Mouse (Mus musculus) hindlimb bud, embryonic 11.5 days (tissue): ENCODE data around the gene Shc3.
A peak's percentile ranks its signal among the peaks of the same experiment; 100 is the strongest.

ENCODE experiments used
- DNase-seq: peaks from one replicate; pipeline ENCODE4 v3.0.0-alpha.2; 2012; ENCODE audit warnings: low read depth, low spot score; ENCODE audit errors: extremely low spot score

The Shc3 gene

DNA sequence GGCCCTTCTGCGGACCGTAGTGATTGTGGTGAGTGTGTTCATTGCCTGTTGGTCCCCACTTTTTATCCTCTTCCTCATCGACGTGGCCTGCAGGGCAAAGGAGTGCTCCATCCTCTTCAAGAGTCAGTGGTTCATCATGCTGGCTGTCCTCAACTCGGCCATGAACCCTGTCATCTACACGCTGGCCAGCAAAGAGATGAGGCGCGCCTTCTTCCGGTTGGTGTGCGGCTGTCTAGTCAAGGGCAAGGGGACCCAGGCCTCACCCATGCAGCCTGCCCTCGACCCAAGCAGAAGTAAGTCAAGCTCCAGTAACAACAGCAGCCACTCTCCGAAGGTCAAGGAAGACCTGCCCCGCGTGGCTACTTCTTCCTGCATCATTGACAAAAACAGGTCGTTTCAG is 149.7 kb downstream of the Shc3 start:
- no peak for DNase-seq

DNA sequence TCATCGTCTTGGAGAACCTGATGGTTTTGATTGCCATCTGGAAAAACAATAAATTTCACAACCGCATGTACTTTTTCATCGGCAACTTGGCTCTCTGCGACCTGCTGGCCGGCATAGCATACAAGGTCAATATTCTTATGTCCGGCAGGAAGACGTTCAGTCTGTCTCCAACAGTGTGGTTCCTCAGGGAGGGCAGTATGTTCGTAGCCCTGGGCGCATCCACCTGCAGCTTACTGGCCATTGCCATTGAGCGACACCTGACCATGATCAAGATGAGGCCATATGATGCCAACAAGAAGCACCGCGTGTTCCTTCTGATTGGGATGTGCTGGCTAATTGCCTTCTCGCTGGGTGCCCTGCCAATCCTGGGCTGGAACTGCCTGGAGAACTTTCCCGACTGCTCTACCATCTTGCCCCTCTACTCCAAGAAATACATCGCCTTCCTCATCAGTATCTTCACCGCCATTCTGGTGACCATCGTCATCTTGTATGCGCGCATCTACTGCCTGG is 150.2 kb downstream of the Shc3 start:
- DNase-seq: no peak

DNA sequence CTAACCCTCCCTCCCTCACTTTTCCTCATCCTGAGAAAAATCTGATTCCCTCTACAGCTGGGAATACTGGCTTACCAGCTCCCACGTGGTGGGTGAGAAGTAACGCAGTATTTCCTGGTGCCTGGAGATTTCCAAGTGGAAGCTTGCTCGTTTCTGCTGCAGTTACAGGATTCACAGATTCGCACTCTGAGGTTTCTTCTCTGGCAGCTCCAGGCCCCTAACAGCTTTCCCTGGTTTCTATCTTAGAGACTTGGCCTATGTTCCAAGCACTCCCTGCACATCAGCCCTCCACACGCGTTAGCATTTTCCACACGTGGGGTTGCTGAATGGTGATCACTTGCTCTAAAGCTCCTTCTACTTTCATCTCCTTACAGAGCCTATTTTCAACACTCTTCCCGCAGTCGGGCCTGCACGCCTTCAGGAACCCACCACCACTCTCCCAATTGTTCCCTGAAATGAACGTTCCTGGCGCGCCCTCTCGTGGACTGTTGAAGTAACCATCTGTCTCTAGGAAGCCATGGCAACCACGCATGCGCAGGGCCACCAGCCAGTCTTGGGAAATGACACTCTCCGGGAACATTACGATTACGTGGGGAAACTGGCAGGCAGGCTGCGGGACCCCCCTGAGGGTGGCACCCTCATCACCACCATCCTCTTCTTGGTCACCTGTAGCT is 150.8 kb downstream of the Shc3 start:
- peak; percentile 88 for DNase-seq

DNA sequence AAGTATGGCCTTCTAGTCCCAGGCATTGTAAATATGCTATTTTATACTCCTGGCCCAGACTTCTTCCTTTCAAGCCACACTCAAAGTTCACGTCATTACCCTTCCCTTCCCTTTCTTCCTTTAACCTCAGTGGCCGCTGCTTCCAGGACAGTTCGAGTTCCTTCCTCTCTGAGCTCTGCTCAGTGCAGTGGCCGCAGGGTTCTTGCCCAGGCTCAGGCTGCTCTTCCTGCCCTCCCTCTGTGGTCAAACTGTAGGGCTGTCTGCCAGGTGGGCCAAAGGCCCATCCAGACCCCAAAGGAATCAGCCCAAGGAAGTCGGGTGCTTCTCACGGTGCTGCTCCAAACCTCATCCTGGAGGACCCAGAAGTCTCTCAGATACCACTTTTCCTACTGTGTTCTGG is 151.4 kb downstream of the Shc3 start:
- DNase-seq: no peak

DNA sequence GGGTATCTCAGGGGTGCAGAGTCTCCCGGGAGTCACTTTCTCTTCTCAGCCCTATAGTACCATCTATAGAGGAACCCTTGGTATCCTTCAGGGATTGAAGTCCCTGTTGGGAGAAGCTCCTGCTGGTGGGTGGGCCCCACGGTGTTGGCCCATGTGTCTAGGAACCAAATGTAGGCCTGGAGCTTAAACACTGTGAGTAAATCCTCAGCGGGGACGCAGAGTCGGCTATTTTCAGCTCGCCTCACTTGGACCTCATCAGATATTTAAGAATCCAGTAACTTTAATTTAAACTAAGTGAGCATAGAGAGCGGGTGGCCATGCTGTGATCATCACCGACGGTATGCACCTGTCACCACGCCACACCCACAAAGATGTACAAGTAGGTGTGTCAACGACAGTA is 152.5 kb downstream of the Shc3 start:
- no peak for DNase-seq

DNA sequence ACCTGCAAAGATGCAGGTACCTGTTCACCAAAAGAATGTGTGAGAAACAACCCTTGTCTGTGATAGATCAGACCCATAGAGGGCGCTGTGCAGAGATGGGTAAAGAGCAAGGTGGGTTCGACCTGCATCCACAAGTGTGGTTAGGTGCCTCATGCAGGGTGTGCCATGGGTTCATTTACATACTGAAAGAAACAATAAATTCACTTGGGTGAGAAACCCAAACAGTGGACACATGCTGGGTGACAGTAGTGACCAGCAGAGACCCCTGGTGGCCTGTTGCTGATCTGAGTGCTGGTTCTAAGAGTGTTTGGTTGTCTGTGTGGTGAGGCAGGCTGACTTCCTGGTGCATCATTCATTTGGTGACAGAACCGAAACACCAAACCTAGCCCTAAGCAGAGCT is 155.8 kb downstream of the Shc3 start:
- DNase-seq: no peak

DNA sequence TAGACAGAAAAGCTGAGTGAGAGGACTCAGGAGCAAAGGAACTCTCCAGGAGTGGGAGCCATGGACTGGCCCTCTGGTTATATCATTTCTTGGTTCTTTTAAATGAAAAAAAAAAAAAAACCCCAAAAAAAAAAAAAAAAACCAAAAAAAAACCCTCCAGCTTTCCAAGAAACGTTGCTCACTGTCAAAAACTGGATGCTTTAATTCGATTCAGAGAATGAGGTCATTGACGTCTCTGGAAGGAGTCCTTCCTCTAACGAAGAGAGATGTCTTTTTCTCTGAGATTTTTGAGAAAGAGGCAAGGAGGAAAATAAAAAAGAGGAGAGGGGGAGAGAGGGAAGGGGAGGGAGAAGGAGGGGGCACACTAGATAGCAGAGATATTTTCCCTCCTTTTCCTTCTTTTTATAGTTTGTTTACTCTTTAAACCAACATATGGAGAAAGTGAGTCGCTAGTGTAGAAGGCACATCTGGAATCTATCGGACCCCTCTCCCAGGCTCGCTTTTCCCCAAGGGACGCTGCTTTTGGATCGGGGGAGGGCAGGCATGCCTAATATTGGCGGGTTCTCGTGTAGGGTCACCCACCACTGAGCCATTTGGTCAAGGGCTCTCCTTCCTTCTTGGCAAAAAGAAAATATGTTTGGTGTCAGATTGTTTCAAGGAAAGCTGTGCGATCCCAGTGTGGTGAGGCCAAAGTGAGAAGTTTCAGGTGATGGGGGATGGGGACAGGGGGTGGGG is 157.4 kb downstream of the Shc3 start:
- no peak for DNase-seq

DNA sequence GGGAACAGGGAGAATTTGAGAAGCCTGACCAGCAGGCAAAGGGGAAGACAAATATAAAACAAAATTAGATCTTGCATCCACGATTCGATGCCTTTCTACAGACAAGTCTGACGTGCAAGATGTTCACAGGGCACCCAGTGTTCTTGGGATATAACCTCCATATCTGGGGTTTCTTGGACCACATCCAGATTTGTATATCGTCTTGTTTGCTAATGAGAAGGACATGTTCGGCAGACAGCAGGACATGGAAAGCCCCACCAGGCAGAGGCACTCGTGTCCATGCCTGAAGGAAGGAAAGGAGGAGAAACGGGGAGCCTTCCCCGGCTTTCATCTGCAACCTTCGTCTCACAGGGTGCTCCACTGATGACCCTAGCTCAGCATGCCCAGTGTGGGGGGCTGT is 158.0 kb downstream of the Shc3 start:
- no peak for DNase-seq

DNA sequence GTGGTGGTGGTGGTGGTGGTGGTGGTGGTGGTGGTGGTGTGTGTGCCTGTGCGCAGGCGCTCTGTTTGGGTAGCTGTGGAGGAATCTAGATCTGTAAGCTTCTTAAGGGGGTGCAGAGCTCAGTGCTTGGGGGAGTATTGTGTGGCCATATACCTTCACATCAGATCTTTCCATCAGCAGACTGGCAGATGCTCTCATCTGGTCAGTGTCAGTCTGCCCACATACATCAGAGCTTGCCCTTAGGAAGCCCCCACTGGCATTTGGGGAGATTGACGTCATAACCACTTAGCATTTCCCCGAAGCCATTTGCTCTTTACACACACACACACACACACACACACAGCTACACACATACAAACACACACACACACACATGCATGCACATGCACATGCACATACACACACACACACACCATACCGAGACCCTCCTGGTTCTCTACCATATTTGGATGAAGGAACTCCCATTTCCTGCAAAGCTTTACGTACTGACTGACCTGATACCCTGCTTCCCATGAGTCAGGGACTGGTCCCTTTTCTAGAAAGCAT is 159.2 kb downstream of the Shc3 start:
- no peak for DNase-seq

DNA sequence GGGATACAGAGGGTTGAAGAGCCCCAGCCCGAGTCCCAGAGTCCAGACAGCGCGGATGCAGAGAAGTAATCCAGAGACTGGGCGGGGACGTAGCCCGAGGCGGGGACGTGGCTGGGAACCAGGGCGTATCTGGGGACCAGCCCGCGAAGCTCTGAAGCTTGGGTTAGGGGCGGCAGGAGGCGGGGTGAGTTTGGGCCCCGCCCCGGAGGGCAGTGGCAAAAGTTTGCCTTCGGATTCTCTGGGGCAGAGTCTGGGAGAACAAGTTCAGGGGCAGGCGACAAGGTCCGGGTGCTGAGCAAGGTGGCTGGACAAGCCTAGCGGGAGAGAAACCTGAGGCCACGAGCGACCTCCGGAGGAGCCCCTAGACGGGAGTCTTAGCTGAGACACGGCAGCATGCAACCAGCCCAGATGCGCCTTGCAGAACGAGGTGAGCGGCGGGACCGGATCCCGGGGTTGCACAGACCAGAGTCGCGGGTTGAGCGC is 160.7 kb downstream of the Shc3 start, which contains the start of gene S1pr3:
Gene S1pr3 (plus strand): TSS at position 121 of the 483 bp plus-strand sequence.
- DNase-seq: no peak

DNA sequence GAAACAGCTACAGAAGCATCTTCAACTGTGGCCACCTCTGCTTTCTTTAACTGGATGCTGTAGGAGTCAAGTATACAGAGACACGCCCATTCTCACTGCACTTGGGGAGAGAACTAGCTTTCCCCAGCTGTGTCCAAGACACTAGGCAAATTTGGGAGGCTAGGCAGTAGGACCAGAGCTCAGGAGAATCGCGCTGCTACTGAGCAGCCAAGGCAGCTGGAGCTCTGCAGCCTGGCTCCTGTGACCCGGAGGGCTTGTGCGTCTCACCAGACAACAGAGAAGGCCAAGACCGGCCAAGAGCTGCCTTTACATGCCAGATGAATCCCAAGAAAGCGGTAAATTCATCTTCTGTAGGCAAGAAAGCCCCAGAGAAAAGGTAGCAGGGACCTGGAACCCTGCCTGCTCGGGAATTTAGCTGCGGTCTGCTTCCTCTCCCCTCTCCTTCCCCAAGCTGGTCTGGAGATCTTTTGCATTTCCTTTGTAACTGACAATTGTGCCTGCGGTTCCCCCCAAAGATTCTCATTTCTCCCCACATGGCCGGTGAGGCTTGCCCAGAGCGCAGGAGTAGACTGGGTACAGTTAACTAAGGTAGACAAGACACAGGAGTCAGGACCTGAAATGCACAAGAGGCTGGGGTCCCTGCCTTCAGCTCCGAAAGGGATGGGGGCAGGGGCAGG is 161.5 kb downstream of the Shc3 start:
- DNase-seq: no peak

DNA sequence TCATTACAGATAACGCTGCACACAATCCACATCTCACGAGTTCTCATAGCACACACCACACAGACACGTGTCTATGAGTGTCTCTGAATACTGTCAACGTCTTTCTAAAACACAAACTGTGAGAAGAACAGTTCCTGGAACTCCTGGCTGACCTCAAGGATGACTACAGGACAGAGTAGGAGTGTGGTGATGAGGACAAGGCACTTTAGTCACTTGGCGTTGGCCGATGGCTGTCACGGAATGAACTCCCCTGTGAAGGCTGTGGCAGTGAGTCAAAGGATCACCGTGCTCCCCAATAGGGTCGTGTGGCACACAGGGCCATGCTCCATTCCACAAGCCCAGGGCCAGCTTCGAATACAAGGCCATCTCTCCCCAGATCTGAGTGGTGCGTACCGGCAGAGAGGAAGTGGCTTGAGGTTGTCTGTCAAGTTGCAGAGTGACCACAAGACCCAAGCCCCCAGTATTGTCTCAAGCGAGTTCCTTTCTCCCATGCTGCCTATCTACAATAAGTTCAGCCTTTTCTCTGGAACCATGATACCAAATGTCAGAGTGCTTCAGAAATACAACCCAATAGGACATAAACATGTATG is 163.4 kb downstream of the Shc3 start:
- DNase-seq: no peak

DNA sequence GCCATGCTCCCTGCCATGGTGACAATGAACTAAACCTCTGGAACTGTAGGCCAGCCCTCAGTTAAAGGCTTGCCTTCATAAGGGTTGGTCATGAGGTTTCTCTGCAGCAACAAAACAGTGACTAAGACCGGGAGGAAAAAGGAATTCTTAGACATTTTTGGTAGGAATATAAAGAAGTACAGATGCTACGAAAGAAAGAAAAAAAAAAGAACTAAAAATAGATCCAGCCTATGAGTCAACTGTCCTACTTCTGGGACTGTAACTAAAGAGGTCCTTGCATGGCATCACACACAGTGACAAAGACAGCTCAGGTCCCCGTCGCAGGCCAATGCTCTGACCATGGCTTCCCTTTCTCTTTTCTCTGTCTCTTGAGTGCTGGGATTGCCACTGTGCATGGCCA is 164.7 kb downstream of the Shc3 start:
- no peak for DNase-seq

DNA sequence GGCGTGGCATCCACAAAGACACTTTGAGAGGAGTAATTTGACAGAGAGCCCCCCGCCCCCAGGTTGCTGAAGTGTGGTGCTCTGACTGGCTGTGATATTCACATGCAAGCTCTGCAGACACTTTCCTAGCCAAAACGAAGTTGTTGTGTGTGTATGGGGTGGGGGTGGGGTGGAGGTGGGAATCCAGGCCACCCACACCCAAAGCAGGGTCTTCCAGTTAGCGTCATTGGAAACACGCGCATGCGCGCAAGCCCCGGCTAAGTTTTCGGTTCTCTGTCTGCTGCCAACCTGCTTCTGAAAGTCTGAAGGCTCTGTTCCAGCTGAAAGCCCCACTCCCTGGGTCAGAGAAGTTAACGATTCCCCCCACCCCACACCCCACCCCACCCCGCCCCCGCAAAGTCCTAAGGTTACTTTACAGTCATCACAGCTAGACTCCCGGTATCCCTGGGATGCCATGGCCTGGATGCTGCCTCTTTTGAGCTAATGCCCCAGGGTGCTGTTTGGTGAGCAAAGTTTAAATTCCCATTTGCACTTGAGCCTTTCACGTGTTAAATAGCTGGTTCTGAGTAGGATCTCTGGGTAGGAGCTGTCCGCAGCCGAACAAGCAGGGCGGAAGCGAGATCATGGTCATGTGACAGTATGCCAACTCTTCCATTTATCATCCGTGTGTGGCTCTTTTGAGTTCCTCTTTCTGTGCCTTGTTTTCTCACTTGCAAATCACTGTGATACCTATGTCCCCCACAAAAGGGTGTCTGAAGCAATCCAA is 168.3 kb downstream of the Shc3 start:
- no peak for DNase-seq

DNA sequence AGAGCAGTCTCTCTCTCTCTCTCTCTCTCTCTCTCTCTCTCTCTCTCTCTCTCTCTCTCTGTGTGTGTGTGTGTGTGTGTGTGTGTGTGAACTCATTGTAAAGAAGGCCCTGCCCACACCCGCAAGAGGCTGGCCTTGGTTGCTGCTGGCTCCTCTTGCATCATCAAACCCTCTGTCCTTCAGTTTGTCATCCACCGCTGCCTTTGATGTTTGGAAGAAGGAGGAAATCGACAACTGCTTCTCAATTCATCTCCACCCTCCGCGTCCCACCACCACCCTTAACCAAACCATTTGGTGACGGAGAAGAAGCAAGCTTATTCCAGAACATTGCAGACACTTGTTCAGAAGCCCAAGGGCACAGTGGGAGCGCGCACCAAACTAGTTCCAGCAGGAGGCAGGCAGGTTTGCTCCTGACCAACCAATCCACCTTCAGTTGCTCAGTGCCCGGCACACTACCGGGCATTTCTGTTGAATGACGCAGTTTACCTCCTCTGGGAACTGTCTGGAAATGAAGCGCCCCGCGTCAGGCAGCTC is 169.0 kb downstream of the Shc3 start:
- DNase-seq: no peak

DNA sequence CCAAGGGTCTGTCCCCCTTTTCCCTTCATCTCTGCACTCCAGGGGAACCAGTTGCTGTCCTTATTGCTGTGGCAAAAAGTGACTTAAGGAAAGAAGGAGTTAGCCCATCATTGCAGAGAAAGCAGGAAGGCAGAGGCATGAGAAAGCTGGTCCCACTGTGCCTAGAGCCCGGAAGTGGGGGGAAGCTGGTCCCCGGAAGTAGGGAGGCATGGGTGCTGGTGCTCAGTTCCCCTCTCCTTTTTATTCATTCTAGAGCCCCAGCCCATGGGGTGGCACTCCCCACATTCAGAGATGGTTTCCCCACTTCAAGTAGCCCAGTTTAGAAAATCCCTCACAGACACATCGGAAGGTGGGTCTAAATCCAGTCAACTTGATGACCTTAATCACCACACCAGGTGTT is 169.7 kb downstream of the Shc3 start:
- DNase-seq: no peak

DNA sequence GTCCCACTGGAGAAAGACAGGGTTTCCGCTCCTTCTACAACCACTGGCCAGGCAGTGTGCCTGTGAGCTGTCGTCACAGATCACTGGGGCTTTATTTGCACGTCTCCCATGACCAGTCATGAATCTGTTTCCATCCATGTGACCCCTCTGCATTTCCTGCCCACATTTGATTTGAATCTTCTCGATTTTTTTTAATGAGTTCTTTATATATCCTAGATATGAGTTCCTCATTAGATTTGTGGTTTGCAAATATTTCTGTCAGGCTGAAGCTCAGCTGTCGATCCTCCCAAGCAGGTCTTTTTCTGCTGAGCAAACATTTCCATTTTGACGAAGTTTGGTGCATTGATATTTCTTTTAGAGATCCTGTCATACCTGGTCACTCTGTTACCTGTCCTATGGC is 171.4 kb downstream of the Shc3 start:
- DNase-seq: no peak

DNA sequence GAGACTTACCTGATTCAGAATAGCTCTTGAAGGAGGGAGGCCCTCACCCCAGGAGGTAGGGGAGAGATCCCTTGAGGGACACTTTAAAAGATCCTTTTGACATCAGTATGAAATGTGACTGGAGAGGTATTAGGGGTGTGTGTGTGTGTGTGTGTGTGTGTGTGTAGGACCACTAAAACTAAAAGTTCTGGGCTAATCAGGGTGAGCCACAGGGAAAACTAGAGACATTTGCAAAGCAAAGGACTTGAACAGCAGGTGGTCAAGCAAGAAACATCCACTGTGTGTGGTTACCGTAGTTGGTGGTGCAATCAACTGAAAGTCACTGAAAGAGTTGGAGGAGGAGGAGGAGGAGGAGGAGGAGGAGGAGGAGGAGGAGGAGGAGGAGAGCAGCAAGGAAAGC is 177.0 kb downstream of the Shc3 start:
- no peak for DNase-seq

DNA sequence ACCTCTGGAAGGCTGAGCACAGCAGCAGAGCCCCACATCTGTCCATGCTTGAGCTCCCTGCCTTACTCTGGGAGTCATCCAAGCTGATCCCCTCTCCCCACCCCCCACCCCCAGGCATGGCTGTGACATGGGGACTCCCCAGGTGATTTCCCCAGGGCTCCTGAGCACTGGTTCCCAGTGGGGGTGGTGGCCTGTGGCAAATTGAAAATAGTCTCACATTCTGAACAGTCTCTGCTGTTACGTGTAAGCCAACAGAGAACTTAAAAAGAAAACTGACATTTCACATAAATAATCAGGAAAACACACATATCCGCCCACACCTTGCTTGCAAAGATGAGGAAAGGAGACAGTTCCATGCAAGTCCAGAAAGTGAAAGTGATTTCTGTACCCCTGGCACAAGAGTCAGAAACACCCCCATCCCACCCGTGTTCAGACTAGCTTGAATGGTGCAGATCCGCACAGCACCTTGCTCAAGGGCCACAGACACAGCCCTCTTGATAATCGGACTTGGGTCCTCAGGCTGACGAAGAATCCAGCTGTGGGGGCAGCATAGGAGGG is 177.8 kb downstream of the Shc3 start:
- DNase-seq: no peak

DNA sequence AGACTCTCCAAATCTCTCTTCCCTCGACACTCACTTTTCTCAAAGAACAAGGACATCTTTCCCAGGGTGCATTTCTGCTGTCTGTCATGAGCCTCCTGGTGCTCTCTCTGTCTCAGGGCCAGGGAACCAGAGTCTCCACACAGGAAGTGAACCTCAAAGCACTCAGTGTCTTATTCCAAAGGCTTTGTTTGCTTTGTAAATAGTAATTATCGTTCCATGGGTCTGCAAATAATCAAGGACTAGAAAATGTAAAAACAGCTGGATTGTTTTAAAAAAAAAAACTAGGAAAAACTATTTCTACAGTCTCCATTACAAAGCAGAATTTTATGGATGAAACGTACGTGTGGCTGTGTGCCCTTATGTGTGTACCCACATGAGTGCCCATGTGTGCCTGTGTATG is 178.8 kb downstream of the Shc3 start:
- DNase-seq: no peak
